9 mouse cellular contexts compared by ENCODE assay signal in genomic region chr10:18391608-18392007, GRCm38 (mm10).
A peak's percentile ranks its signal among the peaks of the same experiment; 100 is the strongest.
DNase-seq lines count a peak whose midpoint lies in the region; ATAC-seq and TF ChIP-seq lines count a peak whose summit lies in the region.
"Had no signal": no experiment of that assay in that cellular context is flagged by ENCODE, and none has a peak within 500 bp of the region (broad histone marks: within the 10 kb centered on the region; RNA-seq: fewer than 3 reads in every experiment).

No protein-coding gene starts in this region.

- WGBS in midbrain, postnatal 0 days: 37% methylated on average over 5 of the region's 5 CpGs
- 41% methylated on average over 5 of the region's 5 CpGs for WGBS in midbrain, embryonic 15.5 days
- WGBS in embryonic facial prominence, embryonic 14.5 days: 37% methylated on average over 5 of the region's 5 CpGs

- peak; percentile 92 for TF ChIP-seq CTCF in midbrain, postnatal 0 days (IDR thresholded peaks at IDR 0.05)

- no peaks in the 10 kb centered on the region for H3K36me3 ChIP-seq in midbrain, postnatal 0 days (ENCODE audit: insufficient read depth, low read length)
- no peaks in the 10 kb centered on the region for H3K36me3 ChIP-seq in midbrain, embryonic 15.5 days (replicated peaks)
- H3K36me3 ChIP-seq in embryonic facial prominence, embryonic 14.5 days (ENCODE audit: control insufficient read depth, insufficient read depth, low read length): no peaks in the 10 kb centered on the region
- H3K36me3 ChIP-seq: lung, embryonic 15.5 days had no signal

- H3K9ac ChIP-seq in midbrain, postnatal 0 days (replicated peaks; ENCODE audit: low read length, poor library complexity, severe bottlenecking): no peak overlapping the region
- H3K9ac ChIP-seq in midbrain, embryonic 15.5 days: no peak overlapping the region
- no peak overlapping the region for H3K9ac ChIP-seq in embryonic facial prominence, embryonic 14.5 days (ENCODE audit: low read depth, low read length)
- H3K9ac ChIP-seq: lung, embryonic 15.5 days had no signal

- no peaks in the 10 kb centered on the region for H3K27me3 ChIP-seq in midbrain, postnatal 0 days (ENCODE audit: insufficient read depth, low read length)
- no peaks in the 10 kb centered on the region for H3K27me3 ChIP-seq in midbrain, embryonic 15.5 days (replicated peaks)
- no peaks in the 10 kb centered on the region for H3K27me3 ChIP-seq in embryonic facial prominence, embryonic 14.5 days (replicated peaks; ENCODE audit: control insufficient read depth, insufficient read depth, low read length)
- H3K27me3 ChIP-seq: lung, embryonic 15.5 days had no signal

- no peak overlapping the region for H3K27ac ChIP-seq in midbrain, postnatal 0 days (ENCODE audit: low read depth, low read length)
- no peak overlapping the region for H3K27ac ChIP-seq in midbrain, embryonic 15.5 days
- no peak overlapping the region for H3K27ac ChIP-seq in embryonic facial prominence, embryonic 14.5 days (replicated peaks; ENCODE audit: low read depth, low read length)
- H3K27ac ChIP-seq: lung, embryonic 15.5 days had no signal

- no peak overlapping the region for H3K4me3 ChIP-seq in midbrain, postnatal 0 days (ENCODE audit: low read depth, low read length)
- no peak overlapping the region for H3K4me3 ChIP-seq in midbrain, embryonic 15.5 days
- no peak overlapping the region for H3K4me3 ChIP-seq in embryonic facial prominence, embryonic 14.5 days (ENCODE audit: low read depth, low read length)
- H3K4me3 ChIP-seq: lung, embryonic 15.5 days had no signal

- H3K4me2 ChIP-seq in midbrain, postnatal 0 days (ENCODE audit: low read depth, low read length, poor library complexity, severe bottlenecking): no peak overlapping the region
- H3K4me2 ChIP-seq in midbrain, embryonic 15.5 days: no peak overlapping the region
- no peak overlapping the region for H3K4me2 ChIP-seq in embryonic facial prominence, embryonic 14.5 days (ENCODE audit: low read depth, low read length)
- H3K4me2 ChIP-seq: lung, embryonic 15.5 days had no signal

- peak; percentile 31 for DNase-seq in adrenal gland, adult 2 months
- no peak for DNase-seq in adrenal gland, adult 8-10 months
- DNase-seq in midbrain, postnatal 0 days (ENCODE audit: low spot score): peak; percentile 83
- DNase-seq in embryonic facial prominence, embryonic 14.5 days (ENCODE audit: low spot score): peak; percentile 83
- DNase-seq in layer of hippocampus, postnatal 10 days (ENCODE audit: low spot score in 2 of 2): peak; percentile 69 to 79
- peak; percentile 79 to 81 for DNase-seq in right cerebral cortex, adult 2 months (ENCODE audit: low spot score in 2 of 2)
- no peak for DNase-seq in yolk sac, embryonic 10.5 days (ENCODE audit: low spot score)

- H3K9me3 ChIP-seq in midbrain, postnatal 0 days (ENCODE audit: low read length): no peaks in the 10 kb centered on the region
- H3K9me3 ChIP-seq in midbrain, embryonic 15.5 days: no peaks in the 10 kb centered on the region
- H3K9me3 ChIP-seq in embryonic facial prominence, embryonic 14.5 days (ENCODE audit: control insufficient read depth, low read length): no peaks in the 10 kb centered on the region
- H3K9me3 ChIP-seq: lung, embryonic 15.5 days had no signal

- no peak for ATAC-seq in midbrain, postnatal 0 days (ENCODE audit: low FRiP score)
- no peak for ATAC-seq in midbrain, embryonic 15.5 days (replicated peaks)
- no peak for ATAC-seq in embryonic facial prominence, embryonic 14.5 days (ENCODE audit: low read depth)

- H3K4me1 ChIP-seq in midbrain, postnatal 0 days (ENCODE audit: insufficient read depth, low read length): no peaks in the 10 kb centered on the region
- H3K4me1 ChIP-seq in midbrain, embryonic 15.5 days: no peaks in the 10 kb centered on the region
- H3K4me1 ChIP-seq in embryonic facial prominence, embryonic 14.5 days (ENCODE audit: control insufficient read depth, insufficient read depth, low read length): peaks cover 7% of the 10 kb centered on the region

Comparison
In these comparisons a context has a peak if more than half of its experiments do, and no peak if none do; other contexts are left out.
1. DNase-seq: peak in adrenal gland, adult 2 months (single experiment), midbrain, postnatal 0 days (single experiment), embryonic facial prominence, embryonic 14.5 days (single experiment), layer of hippocampus, postnatal 10 days (2 of 2) and right cerebral cortex, adult 2 months (2 of 2); none in adrenal gland, adult 8-10 months (single experiment) and yolk sac, embryonic 10.5 days (single experiment).